Mouse (Mus musculus) midbrain, postnatal 0 days (tissue): ENCODE results near the gene H2afj. TPM values are rescaled to one million over a fixed set of nuclear protein-coding genes. Genes with fewer than 3 reads are reported as not detected.

Source experiments
- ATAC-seq: fragments of 200-750 bp; cut with Nextera tagmentation; 2 replicates; pipeline ENCODE4 v1.8.0; 2017; ENCODE audit warnings: moderate number of reproducible peaks, mild to moderate bottlenecking, moderate TSS enrichment, moderate library complexity; ENCODE audit not compliant: low FRiP score
- DNase-seq: peaks from one replicate; pipeline ENCODE4 v3.0.0-alpha.2; 2015; ENCODE audit warnings: low spot score
- H3K27ac ChIP-seq: fragments of 300-500 bp; sonication (generic); 2 replicates; pipeline ENCODE4 v1.5.1; 2014; ENCODE audit warnings: low read depth, mild to moderate bottlenecking, low read length, mixed read lengths
- H3K27me3 ChIP-seq: fragments of 300-500 bp; sonication (generic); 2 replicates; pipeline ENCODE4 v1.6.1; 2014; ENCODE audit warnings: low read length, control low read depth, mixed read lengths; ENCODE audit not compliant: insufficient read depth
- H3K36me3 ChIP-seq: fragments of 300-500 bp; sonication (generic); 2 replicates; pipeline ENCODE4 v1.6.1; 2014; ENCODE audit warnings: low read length, control low read depth, mixed read lengths; ENCODE audit not compliant: insufficient read depth
- H3K4me1 ChIP-seq: fragments of 300-500 bp; sonication (generic); 2 replicates; pipeline ENCODE4 v1.6.1; 2014; ENCODE audit warnings: mild to moderate bottlenecking, control low read depth, antibody characterized with exemption, low read length, mixed read lengths; ENCODE audit not compliant: insufficient read depth
- H3K4me2 ChIP-seq: fragments of 300-500 bp; sonication (generic); 2 replicates; pipeline ENCODE4 v1.6.1; 2014; ENCODE audit warnings: low read depth, mild to moderate bottlenecking, low read length, mixed read lengths; ENCODE audit not compliant: poor library complexity, severe bottlenecking
- H3K4me3 ChIP-seq: fragments of 300-500 bp; sonication (generic); 2 replicates; pipeline ENCODE4 v1.5.1; 2014; ENCODE audit warnings: low read depth, mild to moderate bottlenecking, low read length, moderate library complexity
- H3K9ac ChIP-seq: fragments of 300-500 bp; sonication (generic); replicated peaks from 2 replicates; pipeline ENCODE4 v1.6.1; 2014; ENCODE audit warnings: mild to moderate bottlenecking, low read length, moderate library complexity, mixed read lengths; ENCODE audit not compliant: poor library complexity, severe bottlenecking
- H3K9me3 ChIP-seq: fragments of 300-500 bp; sonication (generic); 2 replicates; pipeline ENCODE4 v1.6.1; 2016; ENCODE audit warnings: low read length, control low read depth
- CTCF ChIP-seq: IDR thresholded peaks from 2 replicates; pipeline ENCODE4 v1.5.1; 2016; ENCODE audit warnings: antibody characterized with exemption, mild to moderate bottlenecking
- WGBS: fragments of 180-500 bp; shearing (Covaris S2); extraction: QIAGEN DNeasy Blood & Tissue Kit; methylation state at CpG from one replicate; pipeline ENCODE4 v1.1.7; 2014; 5-methylcytosine and 5-hydroxymethylcytosine counted together
- microRNA-seq: library from miRNA; unstranded; fragments of <30 nt; microRNA quantifications from one replicate; pipeline ENCODE4, GENCODE M21; 2016; ENCODE audit warnings: borderline number of aligned reads
- polyA plus RNA-seq: library from polyadenylated mRNA; unstranded; fragments of >200 nt; fragmentation: Nextera tagmentation; extraction: Ambion mirVana; gene quantifications from 2 replicates; pipeline ENCODE4 v1.2.1, GENCODE M21; 2015
- total RNA-seq: library from RNA; depleted of rRNA; stranded (reverse); fragments of >200 nt; gene quantifications from 2 replicates; pipeline ENCODE4 v1.2.3, GENCODE M21; 2014; rRNA removed

H2afj gene
- total and polyA plus RNA-seq, 2 experiments from 2014 or later, result 19.0 to 114 TPM

- no peak within 1 kb of the TSS for H3K27ac ChIP-seq
- no peak for ATAC-seq
- 70% methylated on average over 18 of the region's 18 CpGs for WGBS
These were observed 49.3 kb downstream of the H2afj start, which contains the start of gene Art4 for GRCm38 (mm10) chr6:136857186-136857872. Art4 (minus strand) TSS chr6:136857733.

GRCm38 (mm10) chr6:136857873-136858260 lies 49.8 kb downstream of the H2afj start:
- Histone ChIP-seq H3K4me3 (no peak overlapping the region), H3K27ac (no peak overlapping the region), H3K4me1 (no peaks in the 10 kb centered on the region), H3K4me2 (no peak overlapping the region), H3K9me3 (no peaks in the 10 kb centered on the region), H3K9ac (no peak overlapping the region), H3K36me3 (no peaks in the 10 kb centered on the region), H3K27me3 (no peaks in the 10 kb centered on the region)
- no peak for ATAC-seq
- DNase-seq, result no peak
- 60% methylated on average over 11 of the region's 11 CpGs for WGBS
- TF ChIP-seq CTCF, result no peak

More at GRCm38 (mm10) chr6:136857186-136857872, 49.3 kb downstream of the H2afj start, which contains the start of gene Art4:
- no peaks in the 10 kb centered on the region; the same call in 1 of the 2 replicates for H3K4me1 ChIP-seq
- no peak for TF ChIP-seq CTCF
- H3K27me3 ChIP-seq, result no peaks in the 10 kb centered on the region
- DNase-seq, result no peak
- no peak within 1 kb of the TSS for H3K4me3 ChIP-seq
- no peak within 1 kb of the TSS; the same call in 1 of the 2 replicates for H3K4me2 ChIP-seq
- H3K9ac ChIP-seq, result no peak within 1 kb of the TSS; the same call in 1 of the 2 replicates
- no peaks in the 10 kb centered on the region for H3K9me3 ChIP-seq
- H3K36me3 ChIP-seq, result no peaks in the 10 kb centered on the region

- no peaks in the 10 kb centered on the region for H3K27me3 ChIP-seq
- H3K4me3 ChIP-seq, result no peak overlapping the region
- no peaks in the 10 kb centered on the region for H3K9me3 ChIP-seq
- H3K4me2 ChIP-seq, result no peak overlapping the region
- no peaks in the 10 kb centered on the region for H3K4me1 ChIP-seq
- no peak overlapping the region for H3K9ac ChIP-seq
- ATAC-seq (no peak), DNase-seq (no peak)
- H3K27ac ChIP-seq, result no peak overlapping the region
- TF ChIP-seq CTCF, result no peak
- no peaks in the 10 kb centered on the region for H3K36me3 ChIP-seq
- 80% methylated on average over 8 of the region's 8 CpGs for WGBS
These were observed 50.4 kb downstream of the H2afj start for GRCm38 (mm10) chr6:136858420-136858819.

Small RNA genes lying within 50 kb of the gene (microRNA-seq; reads per million reads assigned to microRNA genes)
- not detected for gene Gm44364

Other genes with a start within 250 kb of the H2afj start
- 0.47 TPM in 1 of 2 replicates, not detected in the other for gene Plbd1, start 146.3 kb upstream of the H2afj start, total RNA-seq
- 0.22 and 0.27 TPM in 2 replicates for gene Plbd1, start 146.3 kb upstream of the H2afj start, polyA plus RNA-seq
- 0.55 and 1.4 TPM in 2 replicates for gene Gucy2c, start 26.5 kb upstream of the H2afj start, total RNA-seq
- 0.87 and 1.1 TPM in 2 replicates for gene Gucy2c, start 26.5 kb upstream of the H2afj start, polyA plus RNA-seq
- gene Hist4h4, start 3.8 kb upstream of the H2afj start, total RNA-seq, result 38.0 and 58.4 TPM in 2 replicates
- 0.32 and 0.45 TPM in 2 replicates for gene Hist4h4, start 3.8 kb upstream of the H2afj start, polyA plus RNA-seq
- 0.33 and 1.7 TPM in 2 replicates for gene BC049715, start 19.4 kb downstream of the H2afj start, total RNA-seq
- gene BC049715, start 19.4 kb downstream of the H2afj start, polyA plus RNA-seq, result 2.0 and 2.3 TPM in 2 replicates
- gene Wbp11, start 20.0 kb downstream of the H2afj start, total RNA-seq, result 43.6 and 44.8 TPM in 2 replicates
- gene Wbp11, start 20.0 kb downstream of the H2afj start, polyA plus RNA-seq, result 73.6 and 86.1 TPM in 2 replicates
- gene Smco3, start 27.2 kb downstream of the H2afj start, total RNA-seq, result 1.7 and 3.6 TPM in 2 replicates
- 0.83 and 1.2 TPM in 2 replicates for gene Smco3, start 27.2 kb downstream of the H2afj start, polyA plus RNA-seq
- 0.11 and 0.33 TPM in 2 replicates for gene Art4, start 49.5 kb downstream of the H2afj start, total RNA-seq
- 0.12 and 0.20 TPM in 2 replicates for gene Art4, start 49.5 kb downstream of the H2afj start, polyA plus RNA-seq
- 25.6 and 31.4 TPM in 2 replicates for gene Mgp, start 67.6 kb downstream of the H2afj start, total RNA-seq
- 72.6 and 74.6 TPM in 2 replicates for gene Mgp, start 67.6 kb downstream of the H2afj start, polyA plus RNA-seq
- gene Erp27, start 113.9 kb downstream of the H2afj start, total RNA-seq, result not detected in 2 replicates
- gene Erp27, start 113.9 kb downstream of the H2afj start, polyA plus RNA-seq, result not detected in 2 replicates
- 0.05 and 0.19 TPM in 2 replicates for gene Pde6h, start 115.6 kb downstream of the H2afj start, total RNA-seq
- 0.37 and 0.84 TPM in 2 replicates for gene Pde6h, start 115.6 kb downstream of the H2afj start, polyA plus RNA-seq
- 8.3 and 9.0 TPM in 2 replicates for gene Arhgdib, start 133.7 kb downstream of the H2afj start, total RNA-seq
- gene Arhgdib, start 133.7 kb downstream of the H2afj start, polyA plus RNA-seq, result 16.1 and 19.0 TPM in 2 replicates